Mouse (Mus musculus) lung, postnatal 10 days (tissue): ENCODE measurements around the gene Tceal7.
A peak's percentile ranks its signal among the peaks of the same experiment; 100 is the strongest.
"Not testable (repeated sequence)": the region's sequence is repeated elsewhere in the genome, so short reads cannot be mapped to it uniquely, and the experiment has no call there.

Source experiments
- DNase-seq: peaks from one replicate; pipeline ENCODE4 v3.0.0; 2021

The Tceal7 gene

DNA sequence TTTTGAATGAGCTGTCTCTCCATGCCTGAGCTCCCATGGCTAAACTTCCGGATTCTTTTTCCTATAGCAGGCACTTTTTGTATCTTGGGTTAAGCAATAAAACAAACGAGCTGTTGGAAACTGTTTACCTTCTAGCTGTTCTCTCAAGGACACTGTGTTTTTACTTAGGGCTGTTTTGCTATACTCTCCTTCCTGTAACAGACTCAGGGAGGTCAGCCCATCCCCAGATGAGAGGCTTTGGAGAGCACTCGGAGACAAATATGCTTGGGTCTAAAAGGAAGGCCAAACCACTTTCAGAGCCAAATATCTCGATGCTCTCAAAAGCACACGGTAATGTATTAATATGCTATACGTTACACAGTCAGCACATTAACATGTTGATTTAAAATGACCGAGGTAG, 35.1 kb downstream of the Tceal7 start:
- no peak for DNase-seq

DNA sequence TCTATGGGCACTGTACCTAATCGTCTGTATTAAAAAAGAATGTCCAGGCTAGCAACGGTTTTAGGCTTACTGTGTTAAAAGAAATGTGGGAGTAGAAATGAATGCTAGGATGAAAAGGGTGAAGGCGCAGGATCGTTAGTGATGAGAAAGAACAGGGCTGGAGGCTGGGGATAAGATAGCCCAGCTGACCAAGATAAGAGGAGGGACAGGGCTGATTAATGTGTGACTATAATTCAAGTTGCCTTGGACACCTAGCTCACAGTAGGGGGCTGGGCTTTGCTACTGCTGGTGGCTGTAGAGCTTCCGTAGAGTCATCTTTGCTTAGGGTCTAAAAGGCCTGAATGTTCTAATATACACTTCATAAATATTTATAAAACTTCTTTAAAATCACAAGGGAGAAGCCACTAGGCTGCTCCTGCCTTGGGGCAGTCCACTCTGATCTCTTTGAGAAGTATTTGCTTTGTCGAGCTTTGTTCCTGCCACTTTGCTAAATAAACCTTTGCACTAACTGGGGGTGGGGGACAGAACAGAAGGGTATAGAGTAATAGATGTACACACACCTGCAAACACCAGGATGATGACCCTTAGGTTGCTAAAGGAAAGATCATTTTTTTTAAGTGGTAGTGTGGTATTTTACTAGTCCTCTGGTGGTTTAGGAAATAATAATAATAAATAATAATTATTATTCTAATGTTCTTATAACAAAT, 37.6 kb downstream of the Tceal7 start:
- DNase-seq = no peak

DNA sequence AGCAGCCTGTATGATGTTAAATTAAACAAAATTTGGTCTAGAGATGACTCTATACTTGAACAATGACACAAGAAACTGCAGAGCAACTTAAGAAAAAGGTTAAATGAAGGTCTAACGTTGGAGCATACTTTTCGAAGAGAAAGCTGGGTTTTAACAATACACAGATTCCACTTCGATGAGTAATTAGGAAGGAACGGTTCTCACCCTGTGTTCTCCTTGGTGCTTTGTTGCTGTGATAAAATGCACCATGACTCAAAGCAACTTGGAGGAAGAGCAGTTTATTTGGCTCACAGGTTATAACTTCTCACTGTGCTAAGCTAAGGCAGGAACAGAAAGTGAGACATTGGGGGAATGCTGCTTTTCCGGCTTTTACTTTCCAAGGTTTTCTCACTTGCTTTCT, 53.1 kb downstream of the Tceal7 start:
- no peak for DNase-seq

DNA sequence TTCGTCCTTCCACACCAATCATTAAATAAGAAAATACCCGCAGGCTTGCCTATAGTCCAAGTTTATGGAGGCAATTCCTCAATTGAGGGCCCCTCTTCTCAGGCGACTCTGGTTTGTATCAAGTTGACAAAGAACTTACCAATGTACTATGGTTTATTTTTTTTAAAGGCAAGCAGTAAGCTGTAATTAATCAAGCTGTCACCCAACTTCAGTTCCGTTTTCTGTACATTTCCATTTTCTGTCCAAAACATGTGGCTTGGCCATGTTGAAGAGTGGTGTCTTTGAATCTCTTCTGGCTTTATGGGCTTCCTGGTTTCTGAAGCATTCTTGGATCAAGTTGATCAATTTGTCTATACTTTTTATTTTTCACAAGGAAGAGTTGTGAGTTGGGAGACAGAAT, 53.6 kb downstream of the Tceal7 start:
- DNase-seq = no peak

GRCm38 (mm10) chrX:136269743-136270392, 55.3 kb downstream of the Tceal7 start, which contains the start of gene Bex3:
Gene Bex3, plus strand, starts transcription at chrX:136270253.
- DNase-seq = peak; percentile 50

DNA sequence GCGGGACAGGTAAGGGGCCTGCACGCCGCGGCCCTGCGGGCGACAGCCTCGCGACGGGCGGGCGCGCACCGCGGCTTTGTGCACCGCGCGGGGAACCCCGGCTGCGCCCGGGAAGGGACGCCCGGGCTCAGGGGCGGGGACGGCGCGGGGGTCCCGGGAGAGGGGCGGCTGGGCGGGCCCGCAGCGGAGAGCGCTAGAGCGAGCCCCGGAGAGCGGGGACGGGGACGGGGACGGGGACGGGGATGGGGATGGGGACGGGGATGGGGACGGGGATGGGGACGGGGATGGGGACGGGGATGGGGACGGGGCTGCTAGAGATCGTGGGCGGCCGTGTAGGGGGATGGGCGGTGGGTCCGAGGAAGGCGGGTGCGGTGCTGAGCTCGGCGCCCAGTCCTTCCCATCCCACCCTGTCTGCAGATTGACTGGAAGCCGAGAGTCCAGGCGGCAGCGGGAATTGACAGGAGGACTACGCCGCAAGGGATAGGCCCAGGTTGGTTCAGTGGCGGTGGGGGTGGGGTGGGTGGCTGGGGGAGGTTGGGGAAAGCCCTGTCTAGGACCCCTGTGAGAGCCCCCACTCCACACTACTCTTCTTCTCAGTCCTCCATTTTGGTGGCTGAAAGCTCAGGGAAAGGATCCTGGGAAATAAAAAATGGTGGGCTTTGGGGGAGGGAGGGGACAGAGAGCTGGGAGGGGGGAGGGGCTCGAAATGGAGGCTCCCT, 56.0 kb downstream of the Tceal7 start:
- DNase-seq = not testable (repeated sequence)

- peak; percentile 9 for DNase-seq
Observed at GRCm38 (mm10) chrX:136274542-136274941, 60.0 kb downstream of the Tceal7 start.

DNA sequence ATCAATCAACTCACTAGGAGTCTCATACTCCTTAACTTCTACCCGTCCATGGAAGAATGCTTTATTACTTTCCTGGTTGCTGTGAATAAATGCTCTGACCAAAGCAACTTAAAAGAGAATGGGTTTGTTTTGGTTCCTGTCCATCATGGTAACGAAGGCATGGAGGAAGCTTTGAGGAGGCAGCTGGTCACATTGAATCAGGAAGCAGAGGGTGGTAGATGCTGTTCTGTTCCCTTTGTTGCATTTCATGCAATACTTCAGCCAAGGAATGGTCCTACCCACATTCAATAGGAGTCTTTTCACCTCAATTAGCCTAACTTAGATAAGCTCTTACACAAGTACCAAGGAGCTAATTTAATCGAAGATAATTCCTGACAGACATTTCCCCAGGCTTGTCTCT, 60.8 kb downstream of the Tceal7 start:
- no peak for DNase-seq
